Mouse (Mus musculus) midbrain, embryonic 14.5 days (tissue): ENCODE data around the gene Rarg. TPM values are rescaled to one million over a fixed set of nuclear protein-coding genes. Genes with fewer than 3 reads are reported as not detected.

Source experiments
- ATAC-seq: fragments of 200-750 bp; cut with Nextera tagmentation; 2 replicates; pipeline ENCODE4 v1.8.0; 2017; ENCODE audit warnings: moderate number of reproducible peaks, moderate library complexity; ENCODE audit not compliant: low FRiP score, low TSS enrichment
- DNase-seq: peaks from one replicate; pipeline ENCODE4 v3.0.0-alpha.2; 2015
- H3K27ac ChIP-seq: fragments of 300-500 bp; sonication (generic); replicated peaks from 2 replicates; pipeline ENCODE4 v1.5.1; 2014; ENCODE audit warnings: mild to moderate bottlenecking, low read depth, low read length, moderate library complexity
- H3K27me3 ChIP-seq: fragments of 300-500 bp; sonication (generic); 2 replicates; pipeline ENCODE4 v1.6.1; 2014; ENCODE audit warnings: low read length, control low read depth, mixed read lengths; ENCODE audit not compliant: control insufficient read depth, insufficient read depth
- H3K36me3 ChIP-seq: fragments of 300-500 bp; sonication (generic); 2 replicates; pipeline ENCODE4 v1.6.1; 2014; ENCODE audit warnings: low read length, control low read depth; ENCODE audit not compliant: control insufficient read depth, insufficient read depth
- H3K4me1 ChIP-seq: fragments of 300-500 bp; sonication (generic); 2 replicates; pipeline ENCODE4 v1.6.1; 2014; ENCODE audit warnings: mild to moderate bottlenecking, antibody characterized with exemption, low read length, control low read depth; ENCODE audit not compliant: control insufficient read depth, insufficient read depth
- H3K4me2 ChIP-seq: fragments of 300-500 bp; sonication (generic); 2 replicates; pipeline ENCODE4 v1.6.1; 2014; ENCODE audit warnings: mild to moderate bottlenecking, low read length, moderate library complexity
- H3K4me3 ChIP-seq: fragments of 300-500 bp; sonication (generic); replicated peaks from 2 replicates; pipeline ENCODE4 v1.5.1; 2014; ENCODE audit warnings: low read depth, low read length
- H3K9ac ChIP-seq: fragments of 300-500 bp; sonication (generic); replicated peaks from 2 replicates; pipeline ENCODE4 v1.6.1; 2014; ENCODE audit warnings: mild to moderate bottlenecking, low read length, moderate library complexity
- H3K9me3 ChIP-seq: fragments of 300-500 bp; sonication (generic); 2 replicates; pipeline ENCODE4 v1.6.1; 2016; ENCODE audit warnings: low read length, control low read depth, mixed read lengths; ENCODE audit not compliant: control insufficient read depth
- WGBS: fragments of 180-500 bp; shearing (Covaris S2); extraction: QIAGEN DNeasy Blood & Tissue Kit; methylation state at CpG from one replicate; pipeline ENCODE4 v1.1.7; 2014; 5-methylcytosine and 5-hydroxymethylcytosine counted together
- polyA plus RNA-seq: library from polyadenylated mRNA; unstranded; fragments of >200 nt; fragmentation: Nextera tagmentation; extraction: Ambion mirVana; gene quantifications from 2 replicates; pipeline ENCODE4 v1.2.1, GENCODE M21; 2014

Rarg gene
- polyA plus RNA-seq, 1 experiment from 2014 or later = 3.6 TPM

- DNase-seq = no peak
- H3K9ac ChIP-seq = no peak overlapping the region
- no peak overlapping the region for H3K27ac ChIP-seq
- H3K4me2 ChIP-seq = no peak overlapping the region
- H3K36me3 ChIP-seq = peaks cover 61% of the 10 kb centered on the region
- H3K27me3 ChIP-seq = no peaks in the 10 kb centered on the region
- no peak for ATAC-seq
- H3K4me1 ChIP-seq = peaks cover 24% of the 10 kb centered on the region
- 75% methylated on average over 3 of the region's 3 CpGs for WGBS
- no peaks in the 10 kb centered on the region for H3K9me3 ChIP-seq
- no peak overlapping the region for H3K4me3 ChIP-seq
These were observed 50.0 kb downstream of the Rarg start for GRCm38 (mm10) chr15:102207351-102207750.

GRCm38 (mm10) chr15:102205779-102206178 lies 51.5 kb downstream of the Rarg start:
- H3K4me1 ChIP-seq = peaks cover 26% of the 10 kb centered on the region
- peak overlapping the region; percentile 77 for H3K27ac ChIP-seq
- DNase-seq (peak; percentile 85), ATAC-seq (peak; percentile 18; the same call in 1 of the 2 replicates)
- peak overlapping the region; percentile 78 for H3K4me2 ChIP-seq
- no peaks in the 10 kb centered on the region for H3K9me3 ChIP-seq
- H3K27me3 ChIP-seq = no peaks in the 10 kb centered on the region
- peaks cover 50% of the 10 kb centered on the region for H3K36me3 ChIP-seq
- peak overlapping the region; percentile 72 for H3K4me3 ChIP-seq
- peak overlapping the region; percentile 44; the same call in 1 of the 2 replicates for H3K9ac ChIP-seq
- 34% methylated on average over 8 of the region's 8 CpGs for WGBS

GRCm38 (mm10) chr15:102204674-102205505 lies 52.4 kb downstream of the Rarg start, which contains the start of gene Csad:
Gene Csad (minus strand): TSS chr15:102204724.
- no peak for DNase-seq
- WGBS = 64% methylated on average over 19 of the region's 19 CpGs

GRCm38 (mm10) chr15:102203835-102204381 lies 53.4 kb downstream of the Rarg start:
- Histone ChIP-seq H3K27me3 (no peaks in the 10 kb centered on the region), H3K9ac (peak overlapping the region; percentile 87), H3K9me3 (no peaks in the 10 kb centered on the region), H3K4me2 (peak overlapping the region; percentile 78), H3K4me1 (peaks cover 26% of the 10 kb centered on the region), H3K4me3 (peak overlapping the region; percentile 72), H3K27ac (peak overlapping the region; percentile 99), H3K36me3 (peaks cover 33% of the 10 kb centered on the region)
- under 1% methylated on average over 52 of the region's 72 CpGs for whole genome bisulfite sequencing
- DNase-seq (peak; percentile 87), ATAC-seq (peak; percentile 38)

More at GRCm38 (mm10) chr15:102204674-102205505, 52.4 kb downstream of the Rarg start, which contains the start of gene Csad:
- ATAC-seq = no peak
- Histone ChIP-seq H3K27ac (peak within 1 kb of the TSS; percentile 99), H3K9me3 (no peaks in the 10 kb centered on the region), H3K4me2 (peak within 1 kb of the TSS; percentile 78), H3K4me1 (peaks cover 26% of the 10 kb centered on the region), H3K4me3 (peak within 1 kb of the TSS; percentile 72), H3K27me3 (no peaks in the 10 kb centered on the region), H3K36me3 (peaks cover 41% of the 10 kb centered on the region), H3K9ac (peak within 1 kb of the TSS; percentile 87)

GRCm38 (mm10) chr15:102202971-102203834 lies 54.1 kb downstream of the Rarg start, which contains the start of gene Zfp740:
Gene Zfp740 (plus strand): TSS chr15:102203249.
- Histone ChIP-seq H3K36me3 (peaks cover 26% of the 10 kb centered on the region), H3K4me2 (peak within 1 kb of the TSS; percentile 78), H3K27me3 (no peaks in the 10 kb centered on the region), H3K4me1 (peaks cover 26% of the 10 kb centered on the region), H3K9me3 (no peaks in the 10 kb centered on the region), H3K4me3 (peak within 1 kb of the TSS; percentile 72), H3K9ac (peak within 1 kb of the TSS; percentile 87), H3K27ac (peak within 1 kb of the TSS; percentile 99)
- WGBS = under 1% methylated on average over 66 of the region's 68 CpGs
- peak; percentile 96 for ATAC-seq
- peak; percentile 97 for DNase-seq

GRCm38 (mm10) chr15:102198841-102199240 lies 58.5 kb downstream of the Rarg start:
- Histone ChIP-seq H3K27me3 (no peaks in the 10 kb centered on the region), H3K4me2 (no peak overlapping the region), H3K4me1 (peaks cover 8% of the 10 kb centered on the region; the same call in 1 of the 2 replicates), H3K9ac (no peak overlapping the region), H3K36me3 (no peaks in the 10 kb centered on the region), H3K27ac (no peak overlapping the region), H3K4me3 (no peak overlapping the region), H3K9me3 (no peaks in the 10 kb centered on the region)
- ATAC-seq (no peak), DNase-seq (no peak)
- 82% methylated on average over 4 of the region's 4 CpGs for WGBS

- DNase-seq (no peak), ATAC-seq (no peak)
- no peak overlapping the region for H3K9ac ChIP-seq
- H3K27ac ChIP-seq = no peak overlapping the region
- H3K36me3 ChIP-seq = no peaks in the 10 kb centered on the region
- H3K27me3 ChIP-seq = no peaks in the 10 kb centered on the region
- no peak overlapping the region for H3K4me2 ChIP-seq
- 92% methylated on average over 4 of the region's 4 CpGs for WGBS
- H3K4me1 ChIP-seq = no peaks in the 10 kb centered on the region
- H3K9me3 ChIP-seq = no peaks in the 10 kb centered on the region
- H3K4me3 ChIP-seq = no peak overlapping the region
These were observed 61.9 kb downstream of the Rarg start for GRCm38 (mm10) chr15:102195373-102195772.

- no peak overlapping the region for H3K4me2 ChIP-seq
- no peaks in the 10 kb centered on the region for H3K27me3 ChIP-seq
- no peak overlapping the region for H3K27ac ChIP-seq
- DNase-seq (no peak), ATAC-seq (no peak)
- H3K9ac ChIP-seq = no peak overlapping the region
- H3K9me3 ChIP-seq = no peaks in the 10 kb centered on the region
- no peaks in the 10 kb centered on the region for H3K36me3 ChIP-seq
- H3K4me3 ChIP-seq = no peak overlapping the region
- H3K4me1 ChIP-seq = no peaks in the 10 kb centered on the region
- WGBS = 87% methylated on average over 4 of the region's 4 CpGs
These were observed 62.9 kb downstream of the Rarg start for GRCm38 (mm10) chr15:102194439-102194838.
